28 mouse cellular contexts compared by ENCODE assay signal in the genomic region with DNA sequence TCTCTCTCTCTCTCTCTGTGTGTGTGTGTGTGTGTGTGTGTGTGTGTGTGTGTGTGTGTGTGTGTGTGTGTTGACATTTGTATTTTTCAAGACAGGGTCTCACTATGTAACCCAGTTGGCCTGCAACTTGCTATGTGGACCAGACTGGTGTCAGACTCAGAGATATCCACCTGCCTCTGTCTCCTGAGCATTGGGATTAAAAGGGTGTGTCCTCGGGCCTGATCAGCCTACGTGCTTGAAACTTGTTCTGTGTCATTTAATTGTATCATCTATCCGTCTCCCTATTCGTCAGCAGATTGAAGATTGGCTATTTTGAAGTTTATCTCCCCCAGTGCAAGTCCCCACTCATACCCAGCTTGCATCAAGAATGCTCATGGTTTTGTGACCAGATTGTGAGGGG. TPM values are rescaled to one million over a fixed set of nuclear protein-coding genes. Genes with fewer than 3 reads are reported as not detected.
DNase-seq lines count a peak whose midpoint lies in the region; ATAC-seq and TF ChIP-seq lines count a peak whose summit lies in the region.
"Had no signal": no experiment of that assay in that cellular context is flagged by ENCODE, and none has a peak within 500 bp of the region (broad histone marks: within the 10 kb centered on the region; RNA-seq: fewer than 3 reads in every experiment).

No protein-coding gene starts in this region.

- no peak overlapping the region for H3K4me3 ChIP-seq in liver, embryonic 11.5 days (ENCODE audit: low read depth, low read length)
- H3K4me3 ChIP-seq in liver, embryonic 14.5 days (ENCODE audit: insufficient read depth in 1 of 2, low read depth in 2 of 2, low read length in 2 of 2): no peak overlapping the region
- no peak overlapping the region for H3K4me3 ChIP-seq in liver, embryonic 12.5 days
- H3K4me3 ChIP-seq: embryonic facial prominence, embryonic 13.5 days; embryonic facial prominence, embryonic 15.5 days; erythroblast, embryonic 14.5 days; forebrain, embryonic 10.5 days; forebrain, embryonic 12.5 days had no signal

- peaks cover 14% of the 10 kb centered on the region for H3K4me1 ChIP-seq in liver, embryonic 11.5 days (replicated peaks; ENCODE audit: control insufficient read depth, insufficient read depth, low read length)
- H3K4me1 ChIP-seq in liver, embryonic 14.5 days (replicated peaks; ENCODE audit: control insufficient read depth in 2 of 2, insufficient read depth in 2 of 2, low read length in 1 of 2): peaks cover 20 to 41% of the 10 kb centered on the region in 2 experiments
- peaks cover 65% of the 10 kb centered on the region for H3K4me1 ChIP-seq in liver, embryonic 12.5 days

- no peak for TF ChIP-seq CTCF in liver, embryonic 14.5 days (IDR thresholded peaks at IDR 0.05; ENCODE audit: low read depth)

- no peak for DNase-seq in liver, embryonic 11.5 days (ENCODE audit: low spot score)
- DNase-seq in liver: no peak
- DNase-seq in liver, embryonic 14.5 days (ENCODE audit: low read depth in 3 of 3, low spot score in 3 of 3): no peak
- DNase-seq in right cerebral cortex, postnatal 36 days (ENCODE audit: low spot score in 2 of 2): no peak
- DNase-seq: adrenal gland, adult 8-10 months; adrenal gland, postnatal 14 days; adrenal gland, postnatal 36 days; B cell, adult 2 months; cerebellum, adult 11-12 months; cerebellum, adult 2 months; cerebellum, adult 9-11 months; cerebellum, postnatal 14 days; cerebellum, postnatal 36 days; embryo, embryonic 11 days had no signal

- no peak overlapping the region for H3K27ac ChIP-seq in liver, embryonic 11.5 days (ENCODE audit: low read depth, low read length)
- H3K27ac ChIP-seq in liver, embryonic 14.5 days: no peak overlapping the region
- no peak overlapping the region for H3K27ac ChIP-seq in liver, embryonic 12.5 days
- H3K27ac ChIP-seq: embryonic facial prominence, embryonic 13.5 days; embryonic facial prominence, embryonic 15.5 days; forebrain, embryonic 10.5 days; forebrain, embryonic 12.5 days had no signal

- WGBS in liver, embryonic 11.5 days: 73% methylated on average over 4 of the region's 4 CpGs
- 29% methylated on average over 4 of the region's 4 CpGs for WGBS in liver, embryonic 14.5 days (ENCODE audit: insufficient replicate concordance)
- WGBS in liver, embryonic 12.5 days (ENCODE audit: insufficient replicate concordance): 48% methylated on average over 4 of the region's 4 CpGs

- H3K36me3 ChIP-seq in liver, embryonic 11.5 days (ENCODE audit: control insufficient read depth, insufficient read depth, low read length): no peaks in the 10 kb centered on the region
- no peaks in the 10 kb centered on the region for H3K36me3 ChIP-seq in liver, embryonic 14.5 days (replicated peaks; ENCODE audit: control insufficient read depth, insufficient read depth, low read depth)
- no peaks in the 10 kb centered on the region for H3K36me3 ChIP-seq in liver, embryonic 12.5 days
- H3K36me3 ChIP-seq: embryonic facial prominence, embryonic 13.5 days; embryonic facial prominence, embryonic 15.5 days; forebrain, embryonic 10.5 days; forebrain, embryonic 12.5 days; G1E had no signal

- no peaks in the 10 kb centered on the region for H3K9me3 ChIP-seq in liver, embryonic 11.5 days (ENCODE audit: control insufficient read depth, low read length)
- no peaks in the 10 kb centered on the region for H3K9me3 ChIP-seq in liver, embryonic 14.5 days (ENCODE audit: control insufficient read depth, low read length)
- H3K9me3 ChIP-seq in liver, embryonic 12.5 days (replicated peaks): no peaks in the 10 kb centered on the region
- H3K9me3 ChIP-seq: embryonic facial prominence, embryonic 13.5 days; embryonic facial prominence, embryonic 15.5 days; forebrain, embryonic 10.5 days; forebrain, embryonic 12.5 days had no signal

- TF ChIP-seq EP300 in liver, embryonic 14.5 days (IDR thresholded peaks at IDR 0.05; ENCODE audit: low read depth): peak; percentile 32

- no peak overlapping the region for H3K4me2 ChIP-seq in liver, embryonic 11.5 days
- no peak overlapping the region for H3K4me2 ChIP-seq in liver, embryonic 14.5 days (ENCODE audit: low read depth)
- no peak overlapping the region for H3K4me2 ChIP-seq in liver, embryonic 12.5 days
- H3K4me2 ChIP-seq: embryonic facial prominence, embryonic 13.5 days; embryonic facial prominence, embryonic 15.5 days; forebrain, embryonic 12.5 days had no signal

- H3K27me3 ChIP-seq in liver, embryonic 11.5 days (replicated peaks; ENCODE audit: control insufficient read depth, insufficient read depth, low read length): no peaks in the 10 kb centered on the region
- H3K27me3 ChIP-seq in liver, embryonic 14.5 days (ENCODE audit: control insufficient read depth, insufficient read depth, low read length): no peaks in the 10 kb centered on the region
- no peaks in the 10 kb centered on the region for H3K27me3 ChIP-seq in liver, embryonic 12.5 days (replicated peaks)
- H3K27me3 ChIP-seq: CH12.LX; embryonic facial prominence, embryonic 13.5 days; embryonic facial prominence, embryonic 15.5 days; forebrain, embryonic 12.5 days; Patski had no signal

- ATAC-seq in liver, embryonic 11.5 days (replicated peaks; ENCODE audit: low FRiP score): 0 out of 2 replicates have a peak, but pooled peaks have one; percentile 22
- peak; percentile 34; the same call in 1 of the 2 replicates for ATAC-seq in liver, embryonic 14.5 days (ENCODE audit: insufficient read depth)
- ATAC-seq in liver, embryonic 12.5 days: no peak
- 0 out of 2 replicates have a peak, but pooled peaks have one; percentile 31 for ATAC-seq in megakaryocyte-erythroid progenitor cell, adult 5-6 weeks (replicated peaks; ENCODE audit: low FRiP score, low TSS enrichment, poor library complexity, severe bottlenecking)
- ATAC-seq: activated CD4-positive, CD25-positive, alpha-beta regulatory T cell, adult 4 months; CD4-positive, CD25-positive, alpha-beta regulatory T cell, adult 4 months; forebrain, embryonic 14.5 days; forebrain, embryonic 16.5 days; Patski had no signal

- H3K9ac ChIP-seq in liver, embryonic 11.5 days (ENCODE audit: low read depth, low read length): no peak overlapping the region
- no peak overlapping the region for H3K9ac ChIP-seq in liver, embryonic 14.5 days (replicated peaks)
- H3K9ac ChIP-seq in liver, embryonic 12.5 days: no peak overlapping the region
- H3K9ac ChIP-seq: embryonic facial prominence, embryonic 13.5 days; embryonic facial prominence, embryonic 15.5 days; forebrain, embryonic 12.5 days had no signal

RNA-seq across cellular contexts. Expression of gene Igsf3, which starts 14.5 kb away (rescaled TPM):
- 16.6 and 17.3 TPM in 2 replicates for polyA plus RNA-seq in liver, embryonic 11.5 days (2014; fragmentation: Nextera tagmentation; extraction: Ambion mirVana)
- polyA plus RNA-seq in liver, embryonic 14.5 days (2012; rRNA removed): 1.2 and 1.3 TPM in 2 replicates
- polyA plus RNA-seq in liver, embryonic 14.5 days (2014; fragmentation: Nextera tagmentation; extraction: Ambion mirVana): 3.2 TPM in 2 replicates
- polyA plus RNA-seq in liver, embryonic 12.5 days (2016; fragmentation: Nextera tagmentation; extraction: Ambion mirVana): 10.3 and 10.7 TPM in 2 replicates
- total RNA-seq in megakaryocyte-erythroid progenitor cell, adult 5-6 weeks (2014; fragmentation: Nextera tagmentation): 14.2 and 22.4 TPM in 2 replicates
- 8.4 and 12.3 TPM in 2 replicates for total RNA-seq in megakaryocyte-erythroid progenitor cell, adult 5-6 weeks (2017)
